Mouse (Mus musculus) CH12.LX (cell line): Measurements from ENCODE around the gene Ush2a. TPM values are rescaled to one million over a fixed set of nuclear protein-coding genes. Genes with fewer than 3 reads are reported as not detected.

Source experiments
- DNase-seq: peaks from one replicate; pipeline ENCODE4 v3.0.0-alpha.2; 2013; ENCODE audit errors: extremely low read depth
- H3K27ac ChIP-seq: 2 replicates; pipeline ENCODE4 v1.5.1; 2012; ENCODE audit warnings: low read depth, mild to moderate bottlenecking, control low read depth, moderate library complexity; ENCODE audit not compliant: insufficient read depth
- H3K27me3 ChIP-seq: replicated peaks from 2 replicates; pipeline ENCODE3; 2012; ENCODE audit warnings: inconsistent platforms
- H3K36me3 ChIP-seq, 2 experiments: replicated peaks in 1 of 2; 2 replicates each; pipeline versions ENCODE3 to v1.6.1; 2012; ENCODE audit warnings: inconsistent platforms in 1 of 2, low read length in 1 of 2, mild to moderate bottlenecking in 1 of 2, mixed read lengths in 1 of 2, moderate library complexity in 1 of 2; ENCODE audit not compliant: control insufficient read depth in 1 of 2, insufficient read depth in 1 of 2
- H3K4me1 ChIP-seq, 2 experiments: 2 replicates each; pipeline ENCODE4 v1.6.1; 2012; ENCODE audit warnings: inconsistent platforms in 1 of 2, moderate library complexity in 1 of 2; ENCODE audit not compliant: insufficient read depth in 2 of 2, control insufficient read depth in 1 of 2
- H3K4me2 ChIP-seq: 2 replicates; pipeline ENCODE4 v1.6.1; 2012; ENCODE audit warnings: low read depth, mild to moderate bottlenecking, control low read depth; ENCODE audit not compliant: poor library complexity, insufficient read depth, severe bottlenecking
- H3K4me3 ChIP-seq, 3 experiments: fragments of 150-350 bp in 1 of 3; sonication (generic) in 1 of 3; replicated peaks in 1 of 3; 2 replicates each; pipeline versions ENCODE3 to v1.5.1; 2011 to 2012; ENCODE audit warnings: low read depth in 2 of 3, low read length in 2 of 3, mild to moderate bottlenecking in 2 of 3, moderate library complexity in 2 of 3, control low read depth in 1 of 3, improper control_type of control experiment in 1 of 3, inconsistent platforms in 1 of 3, mixed read lengths in 1 of 3; ENCODE audit not compliant: poor library complexity in 1 of 3
- H3K79me2 ChIP-seq: replicated peaks from 2 replicates; pipeline ENCODE4 v1.6.1; 2012; ENCODE audit warnings: mild to moderate bottlenecking, moderate library complexity; ENCODE audit not compliant: control insufficient read depth, poor library complexity, insufficient read depth, severe bottlenecking; ENCODE audit errors: extremely low read depth
- H3K9ac ChIP-seq: 2 replicates; pipeline ENCODE4 v1.6.1; 2012; ENCODE audit warnings: low read depth, mild to moderate bottlenecking, control low read depth, moderate library complexity; ENCODE audit not compliant: insufficient read depth
- H3K9me3 ChIP-seq: replicated peaks from 2 replicates; pipeline ENCODE3; 2012; ENCODE audit warnings: low read length, inconsistent platforms, mixed read lengths
- CTCF ChIP-seq, 2 experiments: IDR thresholded peaks in 1 of 2; conservative IDR thresholded peaks in 1 of 2; 2 replicates each; pipeline ENCODE4 v1.5.1; 2011 to 2012; ENCODE audit warnings: low read depth in 2 of 2, low read length in 2 of 2, improper control_type of control experiment in 1 of 2, inconsistent platforms in 1 of 2, mild to moderate bottlenecking in 1 of 2, moderate library complexity in 1 of 2
- E2F4 ChIP-seq: IDR thresholded peaks from 2 replicates; pipeline ENCODE4 v1.6.1; 2011; ENCODE audit warnings: low read depth, low read length, improper control_type of control experiment; ENCODE audit not compliant: insufficient replicate concordance
- EP300 ChIP-seq: IDR thresholded peaks from 2 replicates; pipeline ENCODE4 v1.6.1; 2011; ENCODE audit warnings: low read length, improper control_type of control experiment
- ETS1 ChIP-seq: conservative IDR thresholded peaks from 2 replicates; pipeline ENCODE4 v1.6.1; 2012; ENCODE audit warnings: low read depth, mild to moderate bottlenecking, inconsistent platforms, low read length, improper control_type of control experiment, moderate library complexity
- HCFC1 ChIP-seq: IDR thresholded peaks from 2 replicates; pipeline ENCODE4 v1.6.1; 2012; ENCODE audit warnings: low read depth, mild to moderate bottlenecking, inconsistent platforms, low read length, improper control_type of control experiment
- IRF4 ChIP-seq: IDR thresholded peaks from 2 replicates; pipeline ENCODE4 v1.6.1; 2014; ENCODE audit warnings: low read depth, mild to moderate bottlenecking, inconsistent platforms, low read length, improper control_type of control experiment
- JUN ChIP-seq: IDR thresholded peaks from 2 replicates; pipeline ENCODE4 v1.6.1; 2011; ENCODE audit warnings: low read depth, mild to moderate bottlenecking, low read length, improper control_type of control experiment, moderate library complexity; ENCODE audit not compliant: insufficient read depth
- JUND ChIP-seq: conservative IDR thresholded peaks from 2 replicates; pipeline ENCODE4 v1.6.1; 2011; ENCODE audit warnings: low read depth, low read length, improper control_type of control experiment
- KAT2A ChIP-seq: IDR thresholded peaks from 2 replicates; pipeline ENCODE4 v1.6.1; 2012; ENCODE audit warnings: low read length, improper control_type of control experiment, inconsistent platforms; ENCODE audit not compliant: insufficient replicate concordance
- MAFK ChIP-seq: IDR thresholded peaks from 2 replicates; pipeline ENCODE4 v1.6.1; 2011; ENCODE audit warnings: low read length, improper control_type of control experiment; ENCODE audit not compliant: insufficient replicate concordance
- MEF2A ChIP-seq: IDR thresholded peaks from 2 replicates; pipeline ENCODE4 v1.6.1; 2014; ENCODE audit warnings: low read depth, mild to moderate bottlenecking, inconsistent platforms, low read length, improper control_type of control experiment, borderline replicate concordance
- PAX5 ChIP-seq: IDR thresholded peaks from 2 replicates; pipeline ENCODE4 v1.6.1; 2012; ENCODE audit warnings: low read length, inconsistent platforms, mixed read lengths
- POLR2A ChIP-seq: IDR thresholded peaks from 2 replicates; pipeline ENCODE4 v1.6.1; 2011; ENCODE audit warnings: low read depth, mild to moderate bottlenecking, improper control_type of control experiment, low read length
- POLR2AphosphoS2 ChIP-seq: IDR thresholded peaks from 2 replicates; pipeline ENCODE4 v1.6.1; 2011; ENCODE audit warnings: low read depth, low read length, improper control_type of control experiment
- RCOR1 ChIP-seq: conservative IDR thresholded peaks from 2 replicates; pipeline ENCODE4 v1.6.1; 2012; ENCODE audit warnings: low read depth, mild to moderate bottlenecking, inconsistent platforms, low read length, improper control_type of control experiment
- SMC3 ChIP-seq: IDR thresholded peaks from 2 replicates; pipeline ENCODE4 v1.6.1; 2011; ENCODE audit warnings: low read depth, low read length, improper control_type of control experiment
- TBP ChIP-seq: conservative IDR thresholded peaks from 2 replicates; pipeline ENCODE4 v1.6.1; 2011; ENCODE audit warnings: low read depth, low read length, improper control_type of control experiment
- UBTF ChIP-seq: IDR thresholded peaks from 2 replicates; pipeline ENCODE4 v1.6.1; 2012; ENCODE audit warnings: low read depth, mild to moderate bottlenecking, inconsistent platforms, low read length, improper control_type of control experiment, moderate library complexity
- USF1 ChIP-seq: IDR thresholded peaks from 2 replicates; pipeline ENCODE4 v1.6.1; 2014; ENCODE audit warnings: low read depth, mild to moderate bottlenecking, inconsistent platforms, low read length, improper control_type of control experiment
- ZC3H11A ChIP-seq: IDR thresholded peaks from 2 replicates; pipeline ENCODE4 v1.6.1; 2012; ENCODE audit warnings: low read depth, mild to moderate bottlenecking, inconsistent platforms, low read length, improper control_type of control experiment
- ZKSCAN1 ChIP-seq: IDR thresholded peaks from 2 replicates; pipeline ENCODE4 v1.6.1; 2012; ENCODE audit warnings: low read depth, inconsistent platforms, low read length, improper control_type of control experiment, borderline replicate concordance
- ZMIZ1 ChIP-seq: IDR thresholded peaks from 2 replicates; pipeline ENCODE4 v1.6.1; 2012; ENCODE audit warnings: low read depth, mild to moderate bottlenecking, inconsistent platforms, low read length, improper control_type of control experiment
- ZNF384 ChIP-seq: IDR thresholded peaks from 2 replicates; pipeline ENCODE4 v1.6.1; 2012; ENCODE audit warnings: low read depth, low read length, improper control_type of control experiment, inconsistent platforms
- dilution Hi-C: fragments of 300-500 bp; cut with MboI; formaldehyde crosslinking; loops from 2 replicates; pipeline ENCODE4 v1.14.3; 2020; ENCODE audit warnings: low sequenced_read_pairs; ENCODE audit not compliant: extremely low pct_unique_long_range_greater_than_20kb, extremely low pct_ligation_motif_present
- in situ Hi-C: fragments of 300-500 bp; cut with MboI; formaldehyde crosslinking; loops from 3 replicates; pipeline ENCODE4 v1.14.3; 2019; ENCODE audit warnings: low sequenced_read_pairs, low pct_ligation_motif_present, low pct_unique_long_range_greater_than_20kb, mixed read lengths
- polyA plus RNA-seq: library from polyadenylated mRNA; unstranded; fragments of >175 nt; gene quantifications from 2 replicates; pipeline ENCODE4 v1.2.1, GENCODE M21; 2012; ENCODE audit warnings: low read depth; ENCODE audit not compliant: insufficient read length
- total RNA-seq, 2 experiments: library from RNA; depleted of rRNA; stranded (reverse); fragments of 300-350 nt in 1 of 2; fragments of >200 nt in 1 of 2; gene quantifications; 2 replicates each; pipeline ENCODE4 v1.2.3; 2012 to 2014

The Ush2a gene
- total and polyA plus RNA-seq, 3 experiments: not detected

DNA sequence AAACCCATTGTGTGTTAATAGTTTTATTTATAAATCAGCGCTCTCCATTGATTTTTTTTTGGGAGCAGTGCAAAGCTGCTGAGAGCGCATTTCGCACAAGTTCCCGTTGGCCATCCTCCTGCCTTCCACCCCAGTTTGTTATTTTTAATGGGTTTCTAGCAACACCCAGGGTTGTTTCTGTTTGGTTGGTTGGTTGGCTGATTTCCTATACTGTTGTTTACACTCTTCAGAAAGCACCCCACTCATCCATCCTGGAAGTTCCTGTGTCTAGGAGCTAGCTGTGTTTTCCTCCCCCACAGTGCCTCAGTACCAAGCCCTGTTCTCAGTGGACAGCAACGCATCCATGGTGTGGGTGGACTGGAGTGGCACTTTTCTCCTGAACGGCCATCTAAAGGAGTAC, 689.3 kb downstream of the Ush2a start:
- Histone ChIP-seq H3K79me2 (no peaks in the 10 kb centered on the region), H3K4me2 (no peak overlapping the region), H3K27me3 (no peaks in the 10 kb centered on the region), H3K27ac (no peak overlapping the region), H3K36me3 (no peaks in the 10 kb centered on the region), H3K4me1 (0 out of 4 replicates have a peak, but pooled peaks cover 0 to 3% of the 10 kb centered on the region in 2 experiments), H3K9me3 (peaks cover 7% of the 10 kb centered on the region), H3K4me3 (no peak overlapping the region), H3K9ac (no peak overlapping the region)
- dilution Hi-C loops (no loop called here), in situ Hi-C loops (no loop called here)
- TF ChIP-seq RCOR1 (no peak), KAT2A (no peak), IRF4 (no peak), CTCF (conservative IDR thresholded peaks at IDR 0.05 in 1 of 2, IDR thresholded peaks at IDR 0.05 in 1 of 2; ENCODE audit: low read depth in 2 of 2, low read length in 2 of 2) (no peak), ZKSCAN1 (no peak), POLR2AphosphoS2 (no peak), ZNF384 (no peak), USF1 (no peak), ZMIZ1 (no peak), TBP (no peak), SMC3 (no peak), HCFC1 (no peak), JUND (no peak), EP300 (no peak), E2F4 (no peak), PAX5 (no peak), POLR2A (no peak), MEF2A (no peak), UBTF (no peak)
- no peak for DNase-seq

- dilution Hi-C loops (no loop called here), in situ Hi-C loops (no loop called here)
- Histone ChIP-seq H3K4me3 (no peak overlapping the region), H3K36me3 (no peaks in the 10 kb centered on the region), H3K27me3 (no peaks in the 10 kb centered on the region), H3K9ac (no peak overlapping the region), H3K27ac (no peak overlapping the region), H3K4me1 (0 out of 4 replicates have a peak, but pooled peaks cover 0 to 3% of the 10 kb centered on the region in 2 experiments), H3K9me3 (peaks cover 2% of the 10 kb centered on the region), H3K79me2 (no peaks in the 10 kb centered on the region), H3K4me2 (no peak overlapping the region)
- no peak for TF ChIP-seq TBP
- TF ChIP-seq ZC3H11A: no peak
- no peak for TF ChIP-seq E2F4
- TF ChIP-seq JUN: no peak
- no peak for TF ChIP-seq MAFK
- TF ChIP-seq ZNF384: no peak
- no peak for TF ChIP-seq ETS1
- DNase-seq: no peak
These were observed 690.7 kb downstream of the Ush2a start for GRCm38 (mm10) chr1:188952501-188952900.
